Mouse (Mus musculus) layer of hippocampus, postnatal 14 days (tissue): ENCODE measurements at regions not wholly inside any gene's neighbourhood (a gene's known extent, or its start where the extent isn't known, plus 50 kb on each side); places are given as distances from the start of the nearest gene placed in this dataset.

Experiments used
- DNase-seq, 2 experiments: peaks; one replicate each; pipeline ENCODE4 v3.0.0; 2021 to 2022; ENCODE audit warnings: low spot score in 2 of 2, mixed read lengths in 1 of 2

GRCm38 (mm10) chr15:31827219-31827618, 225.6 kb downstream of the Fam173b start:
- DNase-seq, result no peak

GRCm38 (mm10) chr15:31841519-31841918, 239.9 kb downstream of the Fam173b start:
- no peak for DNase-seq

GRCm38 (mm10) chr15:31854764-31855163, 253.1 kb downstream of the Fam173b start:
- no peak for DNase-seq

- no peak for DNase-seq
These were observed 253.5 kb downstream of the Fam173b start for GRCm38 (mm10) chr15:31855188-31855587.

GRCm38 (mm10) chr15:31869100-31869499, 267.4 kb downstream of the Fam173b start:
- peak; percentile 11 to 31 for DNase-seq

- DNase-seq, result no peak
These were observed 268.2 kb downstream of the Fam173b start for GRCm38 (mm10) chr15:31869673-31870417.

GRCm38 (mm10) chr15:31875436-31875835, 273.8 kb downstream of the Fam173b start:
- DNase-seq, result no peak

- no peak for DNase-seq
These were observed 278.8 kb downstream of the Fam173b start for GRCm38 (mm10) chr15:31880479-31880878.

GRCm38 (mm10) chr15:31882331-31882730, 280.7 kb downstream of the Fam173b start:
- DNase-seq, result no peak

GRCm38 (mm10) chr15:31883516-31883915, 281.9 kb downstream of the Fam173b start:
- no peak for DNase-seq

GRCm38 (mm10) chr15:31898904-31899650, 278.0 kb upstream of the Tas2r119 start:
- DNase-seq, result no peak

GRCm38 (mm10) chr15:31900325-31900724, 276.8 kb upstream of the Tas2r119 start:
- DNase-seq, result no peak

GRCm38 (mm10) chr15:31908432-31908831, 268.7 kb upstream of the Tas2r119 start:
- DNase-seq, result no peak

GRCm38 (mm10) chr15:31911978-31912377, 265.1 kb upstream of the Tas2r119 start:
- DNase-seq, result no peak

GRCm38 (mm10) chr15:31921485-31921884, 255.6 kb upstream of the Tas2r119 start:
- DNase-seq, result peak; percentile 12 to 42

GRCm38 (mm10) chr15:31960301-31960700, 216.8 kb upstream of the Tas2r119 start:
- DNase-seq, result no peak

- DNase-seq, result no peak
These were observed 215.1 kb upstream of the Tas2r119 start for GRCm38 (mm10) chr15:31961963-31962362.

GRCm38 (mm10) chr15:31964911-31965310, 212.2 kb upstream of the Tas2r119 start:
- no peak for DNase-seq

GRCm38 (mm10) chr15:31965542-31965941, 211.5 kb upstream of the Tas2r119 start:
- DNase-seq, result no peak

GRCm38 (mm10) chr15:31972891-31973290, 204.2 kb upstream of the Tas2r119 start:
- no peak for DNase-seq

GRCm38 (mm10) chr15:31973889-31974288, 203.2 kb upstream of the Tas2r119 start:
- DNase-seq, result peak; percentile 49 to 83

- DNase-seq, result no peak
These were observed 200.6 kb upstream of the Tas2r119 start for GRCm38 (mm10) chr15:31976461-31976860.

GRCm38 (mm10) chr15:31977563-31977962, 199.5 kb upstream of the Tas2r119 start:
- DNase-seq, result no peak
